Mouse (Mus musculus) NIH3T3 (cell line): ENCODE data around the gene Pcdh7.

Experiments used
- DNase-seq: peaks from one replicate; pipeline ENCODE4 v3.0.0-alpha.2; 2012; ENCODE audit warnings: low read depth

The Pcdh7 gene

DNA sequence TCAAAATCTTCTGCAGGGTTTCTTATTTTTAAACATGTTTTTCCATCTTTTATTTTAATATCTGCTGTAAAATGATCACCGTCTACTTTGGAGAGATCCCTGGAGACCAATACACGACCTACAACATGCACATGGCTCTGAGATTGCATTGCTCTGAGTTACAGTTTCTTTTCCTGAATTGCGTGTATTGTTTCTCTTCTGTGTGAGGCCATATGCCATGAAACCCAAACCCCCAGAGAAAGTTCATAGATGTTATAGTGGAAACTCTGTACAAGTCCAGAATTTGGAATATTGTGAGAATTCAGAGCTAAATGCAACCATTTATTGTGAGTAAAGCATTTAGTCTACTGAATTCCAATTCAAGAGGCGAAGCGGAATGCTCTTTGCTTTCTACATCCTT lies 203.4 kb downstream of the Pcdh7 start:
- DNase-seq, result no peak

DNA sequence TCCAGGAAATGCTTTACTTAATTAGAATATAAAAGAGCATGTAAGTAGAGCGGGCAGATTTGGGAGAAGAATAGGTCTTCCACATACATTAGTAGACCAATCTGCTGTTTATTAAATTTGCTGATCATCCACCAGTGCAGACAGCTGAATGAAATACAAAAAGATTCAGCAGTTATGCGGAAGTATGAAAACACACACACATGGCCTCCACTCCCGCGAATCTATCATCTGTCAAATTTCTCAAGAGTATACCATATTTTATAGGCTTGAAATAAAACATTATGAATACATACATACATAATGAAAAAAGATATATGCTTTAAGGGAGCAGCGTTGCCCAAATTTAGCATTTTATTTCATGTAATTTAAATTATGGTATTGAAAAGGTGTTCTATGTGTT lies 213.6 kb downstream of the Pcdh7 start:
- DNase-seq, result no peak

DNA sequence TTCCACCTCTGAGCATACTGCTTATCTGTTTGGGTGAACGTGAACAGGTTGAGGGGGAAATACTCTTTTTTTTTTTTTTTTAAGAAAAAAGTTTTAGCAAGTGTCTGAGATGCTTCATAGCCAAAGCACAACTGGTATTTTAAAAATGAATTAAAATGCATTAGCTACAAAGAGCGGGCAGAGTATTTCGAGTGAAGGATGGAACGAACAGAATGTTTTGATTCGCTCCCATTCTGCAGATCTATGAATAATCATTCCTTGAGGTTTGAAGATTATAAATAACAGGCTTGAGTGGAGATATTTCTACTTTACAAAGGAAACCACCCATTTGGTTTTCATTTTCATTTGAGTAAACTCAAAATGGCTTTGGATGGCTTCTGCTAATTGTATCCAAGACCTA lies 214.0 kb downstream of the Pcdh7 start:
- no peak for DNase-seq

DNA sequence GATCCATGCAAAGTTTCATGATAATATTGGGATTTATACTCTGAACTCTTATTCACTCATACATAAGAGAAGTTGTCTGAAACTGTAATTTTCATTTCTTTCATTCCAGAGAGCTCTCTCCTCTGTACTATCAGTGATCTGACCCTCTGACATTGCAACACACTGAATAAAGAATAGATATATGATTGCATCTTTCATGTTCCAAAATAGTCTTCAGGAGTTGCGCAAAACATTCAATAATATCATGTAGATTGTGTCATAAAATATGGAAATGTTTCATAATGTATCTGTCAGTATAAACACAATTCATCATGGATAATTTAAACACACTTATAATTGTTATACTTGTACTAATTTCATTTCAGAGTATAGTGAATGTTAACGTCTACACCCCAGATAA lies 216.9 kb downstream of the Pcdh7 start:
- DNase-seq, result no peak

DNA sequence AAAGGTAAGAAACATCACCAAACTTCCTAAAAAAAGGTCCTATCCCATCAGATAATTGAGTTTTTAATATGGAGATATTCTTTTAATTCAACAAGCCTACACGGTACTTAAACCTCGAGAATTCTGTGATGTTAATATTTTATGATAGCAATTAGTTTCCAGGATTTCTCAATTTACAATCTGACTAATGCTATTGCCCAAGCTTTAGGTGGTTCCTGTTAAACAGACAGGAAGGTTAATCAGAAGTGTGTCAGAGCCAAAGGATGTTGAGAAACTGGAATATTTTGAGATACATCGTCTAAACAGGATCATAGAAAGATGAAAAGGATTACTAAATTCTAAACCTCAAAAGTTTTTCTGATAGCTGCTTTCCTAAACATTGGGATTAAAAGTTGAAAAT lies 222.7 kb downstream of the Pcdh7 start:
- peak; percentile 38 for DNase-seq

DNA sequence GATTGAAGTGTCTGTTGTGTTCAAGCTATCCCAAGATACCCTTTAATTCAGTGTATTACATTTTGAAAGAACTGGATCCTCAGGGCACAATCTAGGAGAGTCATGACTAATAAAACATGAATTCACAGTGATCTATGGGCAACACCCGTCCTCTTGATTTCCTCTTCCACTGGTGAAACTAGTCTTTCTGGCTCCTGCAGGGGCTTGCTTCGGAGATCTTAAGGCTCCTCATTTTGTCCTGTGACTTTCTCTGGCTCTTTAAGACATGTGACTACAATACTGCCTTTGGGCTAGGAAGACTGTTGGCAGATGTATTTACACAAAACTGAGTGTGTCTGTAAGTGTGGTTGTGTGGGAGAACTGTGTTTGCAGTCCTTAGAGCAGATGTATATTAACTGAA lies 225.4 kb downstream of the Pcdh7 start:
- peak; percentile 23 for DNase-seq

DNA sequence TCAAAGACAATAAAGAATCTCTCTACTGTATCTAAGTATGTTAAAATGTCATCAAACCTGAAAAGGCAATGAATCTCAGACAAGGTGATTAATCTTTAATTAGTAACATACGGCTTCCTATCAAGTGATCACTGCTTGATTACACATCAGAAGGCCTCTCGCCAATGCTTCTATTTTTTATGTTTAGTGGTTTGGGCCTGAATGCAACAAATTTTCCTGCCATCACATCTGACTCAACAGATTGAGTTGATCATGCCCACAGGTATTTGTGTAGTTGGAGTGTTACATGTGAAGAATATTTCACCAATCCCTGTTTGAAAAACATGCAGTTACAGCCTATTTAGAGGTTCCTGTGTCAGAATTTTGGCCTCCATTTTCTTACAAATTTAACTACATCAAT lies 225.8 kb downstream of the Pcdh7 start:
- peak; percentile 51 for DNase-seq

DNA sequence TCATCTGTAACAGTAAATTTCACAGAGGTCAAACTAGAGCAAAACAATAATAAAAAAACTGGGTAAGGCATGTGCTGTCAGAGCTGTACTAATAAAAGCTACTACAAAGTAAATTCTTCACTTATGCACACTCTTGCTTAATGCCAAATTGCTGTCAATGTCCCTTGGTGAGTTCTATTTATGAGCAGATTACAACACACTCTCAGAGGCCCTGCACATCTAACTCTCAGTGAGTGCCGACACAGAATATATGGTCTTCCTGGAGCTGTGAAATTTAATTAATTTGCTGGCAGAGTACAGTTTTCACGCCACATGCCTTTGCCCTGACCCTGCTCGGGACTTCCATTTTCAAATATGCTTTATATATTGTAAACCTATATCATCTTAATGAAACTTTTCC lies 227.7 kb downstream of the Pcdh7 start:
- no peak for DNase-seq

DNA sequence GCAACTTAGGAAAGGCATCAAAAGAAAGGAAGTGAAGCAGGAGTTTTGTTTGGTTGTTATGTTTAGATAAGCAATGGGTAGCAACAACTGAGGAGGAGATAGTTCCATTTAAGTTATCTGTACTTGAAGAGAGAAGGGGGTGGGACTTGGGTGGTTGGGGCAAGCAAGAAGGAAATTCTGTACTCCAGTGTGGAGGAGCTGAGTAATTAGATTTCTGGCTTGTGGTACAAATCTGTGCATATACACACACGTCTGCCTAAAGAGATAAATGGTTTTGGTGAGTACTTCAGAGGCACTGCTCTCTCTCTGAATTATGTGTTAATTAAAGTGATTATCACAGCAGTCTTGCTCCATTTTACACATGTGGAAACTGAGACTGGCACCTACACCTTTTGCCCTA lies 241.6 kb downstream of the Pcdh7 start:
- no peak for DNase-seq

DNA sequence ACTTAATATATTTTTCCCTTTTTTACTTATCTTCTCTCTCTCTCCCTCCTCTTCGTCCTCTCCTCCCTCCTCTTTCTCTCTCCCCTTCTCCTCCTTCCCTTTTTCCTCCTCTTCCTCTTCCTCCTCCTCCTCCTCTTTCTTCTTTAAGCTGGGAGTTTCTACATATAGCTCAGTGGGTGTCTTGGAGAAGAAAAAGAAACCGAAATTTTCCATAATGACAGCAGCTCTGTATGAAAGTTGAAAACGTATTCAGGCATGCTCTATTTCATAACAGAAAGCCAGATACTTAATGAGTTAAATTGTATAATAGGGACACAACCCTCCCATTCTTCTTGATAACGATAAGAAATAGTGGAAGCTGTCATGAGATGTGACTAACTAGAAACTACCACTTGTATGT lies 246.0 kb downstream of the Pcdh7 start:
- DNase-seq, result no peak

DNA sequence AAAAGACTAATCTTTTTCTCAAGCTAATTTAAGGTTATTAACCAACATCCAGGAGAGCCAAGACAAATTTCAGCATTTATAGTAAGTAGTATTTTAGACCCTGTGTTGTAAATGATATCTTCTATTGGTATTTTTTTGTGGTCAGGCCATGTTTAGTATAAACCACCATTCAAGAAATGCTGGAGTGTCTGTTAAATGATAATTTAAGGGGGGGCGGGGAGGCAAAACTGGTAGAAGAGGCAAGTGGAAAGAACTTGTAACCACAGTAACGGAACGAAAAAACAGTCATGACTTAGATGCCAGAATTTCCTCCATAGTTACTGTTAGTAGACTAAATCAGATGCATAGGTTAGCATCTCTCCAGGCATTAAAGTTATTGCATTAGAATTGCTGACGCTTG lies 246.4 kb downstream of the Pcdh7 start:
- DNase-seq, result no peak

DNA sequence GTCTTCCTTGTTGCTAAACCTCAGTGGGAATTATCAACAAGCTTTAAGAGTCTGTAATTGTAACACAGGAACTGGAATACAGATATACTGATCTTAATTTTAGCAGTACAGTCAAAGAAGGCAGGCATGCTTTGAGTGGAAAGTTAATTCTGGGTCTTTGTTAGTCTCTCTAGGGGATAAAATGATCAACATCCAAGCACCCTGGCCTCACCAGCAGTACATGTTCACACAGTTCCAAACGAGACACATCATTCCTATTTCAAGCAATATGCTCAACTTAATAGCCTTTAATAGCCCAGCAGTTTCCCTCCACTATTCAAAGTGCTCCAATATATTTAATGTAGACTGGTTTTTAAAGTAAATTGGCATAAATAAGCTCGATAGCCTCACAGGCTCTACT lies 275.8 kb downstream of the Pcdh7 start:
- no peak for DNase-seq

DNA sequence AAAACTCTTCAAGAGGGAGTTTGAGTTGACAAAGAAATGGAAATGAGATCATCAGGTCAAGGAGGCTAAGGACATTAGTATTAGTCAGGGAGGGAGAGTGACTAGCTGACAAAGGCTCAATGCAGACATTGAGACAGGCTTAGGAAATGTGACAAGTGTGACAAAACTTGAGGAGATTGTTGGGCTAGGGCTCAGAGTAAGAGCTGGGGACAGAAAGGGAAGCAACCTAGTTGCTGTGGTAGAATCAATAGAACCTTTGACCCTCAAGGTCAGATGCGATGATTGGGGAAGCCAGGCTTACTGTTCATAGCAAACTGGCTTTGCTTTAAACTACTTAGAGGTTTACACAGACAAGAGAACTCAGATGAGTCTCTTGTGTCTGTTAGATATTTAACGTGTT lies 303.6 kb downstream of the Pcdh7 start:
- DNase-seq, result no peak

DNA sequence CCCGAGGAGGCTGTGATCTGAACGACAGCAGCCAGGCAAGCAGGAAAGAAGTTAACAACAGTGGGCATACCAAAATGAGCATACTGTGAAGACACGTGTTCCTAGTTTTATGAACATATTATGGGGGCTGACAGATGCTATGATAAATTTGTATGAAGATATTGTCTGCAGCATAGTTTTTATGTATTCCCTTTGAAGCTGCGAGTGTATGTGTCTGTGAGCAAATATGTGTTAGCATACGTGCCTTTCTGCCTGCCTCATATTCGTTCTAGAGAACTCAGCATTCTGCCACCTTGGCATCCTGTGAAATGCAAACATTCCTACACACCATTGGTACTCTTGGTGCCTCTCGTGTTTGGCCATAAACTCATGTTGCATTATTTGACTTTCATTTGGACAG lies 307.4 kb downstream of the Pcdh7 start:
- DNase-seq, result no peak

DNA sequence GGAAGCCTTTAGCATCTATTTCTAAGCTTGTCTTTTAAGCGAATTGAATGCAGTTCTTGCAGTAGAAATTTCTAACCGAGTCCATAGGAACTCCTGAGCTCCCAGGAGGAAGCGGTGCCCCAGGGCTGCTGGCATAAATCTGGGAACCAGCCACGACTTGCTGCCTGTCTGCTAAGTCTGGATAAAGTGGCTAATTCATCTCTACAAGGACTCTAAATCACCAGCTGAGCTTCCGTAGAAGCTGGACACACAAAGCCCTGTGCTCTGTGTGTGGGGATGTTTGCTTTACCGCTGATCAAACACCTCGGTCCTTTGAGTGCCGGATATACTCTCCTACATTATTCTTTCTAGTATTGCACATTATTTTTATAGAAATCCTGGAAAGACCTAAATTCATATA lies 308.0 kb downstream of the Pcdh7 start:
- no peak for DNase-seq

DNA sequence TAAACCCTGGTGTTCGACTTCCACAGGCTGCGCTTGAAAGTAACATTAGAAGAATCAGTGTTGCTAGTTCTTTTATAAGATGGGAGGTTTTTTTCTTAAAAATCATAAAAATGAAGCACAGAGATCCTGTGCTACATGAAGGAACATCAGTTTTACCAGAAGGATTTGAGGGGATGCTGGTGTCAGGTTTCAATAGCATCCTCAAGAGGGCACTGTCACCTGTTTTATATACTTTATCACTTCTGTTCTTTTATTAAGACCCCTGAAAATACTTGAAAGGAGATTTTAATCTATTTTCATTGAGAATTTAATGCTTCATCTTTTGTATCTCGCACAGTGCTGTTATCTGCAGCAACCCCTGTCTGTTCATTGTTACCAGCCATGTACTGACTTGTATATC lies 322.1 kb downstream of the Pcdh7 start:
- no peak for DNase-seq

DNA sequence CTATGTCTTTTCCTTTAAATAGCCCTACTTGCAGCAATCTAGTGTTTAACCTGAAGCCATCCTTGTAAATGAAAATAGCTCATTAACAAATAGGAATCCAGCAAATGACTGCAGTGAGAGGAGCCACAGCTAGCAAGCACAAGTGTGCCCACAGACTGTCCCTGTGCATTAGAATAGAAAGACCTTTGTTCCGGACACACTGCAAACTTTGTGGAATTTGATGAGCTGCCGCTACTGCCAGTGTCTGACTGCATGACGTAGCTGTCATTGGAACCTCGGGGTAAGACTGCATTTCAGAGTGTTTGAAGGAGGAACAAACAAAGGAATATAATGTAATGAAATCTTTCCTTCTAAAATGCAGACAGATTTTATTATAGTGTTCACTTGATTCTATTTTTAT lies 326.4 kb downstream of the Pcdh7 start:
- no peak for DNase-seq

DNA sequence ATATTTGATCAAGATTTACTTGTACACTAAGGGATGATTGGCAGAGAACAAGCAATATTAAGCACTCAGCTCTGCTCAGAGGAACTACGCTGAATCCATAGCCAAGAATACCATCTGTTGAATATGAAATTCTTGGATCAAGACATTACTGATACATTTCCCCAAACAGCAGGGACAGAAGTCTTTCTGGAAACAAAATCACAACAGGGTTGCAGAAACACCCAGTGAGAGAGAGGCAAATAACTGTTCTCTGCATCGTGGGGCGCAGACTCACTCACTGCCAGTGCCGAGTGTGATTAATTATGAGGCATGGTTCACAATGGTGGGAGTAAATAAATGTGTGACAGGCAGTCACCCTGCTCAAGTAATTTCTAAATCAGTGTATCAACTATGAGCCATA lies 363.3 kb downstream of the Pcdh7 start:
- DNase-seq, result no peak

DNA sequence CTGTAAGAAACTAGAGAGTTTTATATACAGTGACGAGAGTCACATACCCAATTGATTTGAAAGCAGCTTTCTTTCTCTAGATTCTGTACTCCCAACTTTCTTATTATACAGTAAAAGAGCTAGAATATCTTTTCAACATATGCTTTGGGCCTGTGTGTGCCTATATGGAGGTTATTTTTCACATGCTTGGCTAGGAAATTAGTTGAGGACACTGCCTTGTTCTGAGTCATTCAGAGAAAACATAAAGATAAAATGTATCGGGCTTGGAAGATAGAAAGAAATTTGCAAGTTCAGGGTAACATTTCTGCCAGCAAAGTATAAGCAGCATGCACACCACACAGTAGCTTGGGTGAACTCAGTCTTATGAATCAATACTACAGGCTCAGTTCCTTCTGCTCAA lies 364.5 kb downstream of the Pcdh7 start:
- DNase-seq, result no peak

DNA sequence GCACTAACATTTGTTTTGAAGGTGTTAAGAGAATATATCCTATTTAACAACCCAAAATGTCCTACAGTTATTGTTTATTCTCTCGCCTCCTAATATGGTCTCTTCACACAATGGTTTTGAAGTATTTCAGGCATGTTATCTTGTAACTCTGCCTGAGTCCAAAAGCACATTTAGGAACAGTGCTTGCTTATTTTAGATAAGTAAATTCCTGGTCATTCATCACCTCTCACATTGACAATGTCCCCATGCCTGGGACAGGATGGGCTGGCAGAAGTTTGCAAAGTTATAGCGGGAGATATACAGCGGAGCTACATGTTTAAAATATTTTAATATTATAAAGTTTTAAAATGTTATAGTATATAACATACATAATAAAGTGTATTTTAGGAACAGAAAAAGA lies 365.3 kb downstream of the Pcdh7 start:
- DNase-seq, result no peak

DNA sequence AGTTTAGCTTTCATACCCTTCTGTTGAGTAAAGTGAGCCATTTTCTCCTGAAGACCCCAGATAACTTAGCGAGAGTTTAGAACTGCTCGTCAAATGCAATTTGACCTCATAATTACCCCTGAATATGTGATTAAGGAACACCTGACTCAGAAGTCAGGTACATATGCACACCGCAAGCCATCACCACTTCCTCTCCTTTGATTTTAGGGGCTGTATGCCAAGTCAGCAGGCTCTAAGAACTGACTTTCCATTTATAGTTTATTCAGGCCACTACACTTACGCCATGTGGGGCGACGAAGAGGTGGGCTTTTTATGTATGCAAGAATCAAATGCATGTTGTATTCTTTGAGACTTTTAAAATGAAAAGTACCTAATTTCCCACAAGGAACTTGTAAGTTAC lies 366.2 kb downstream of the Pcdh7 start:
- DNase-seq, result no peak

DNA sequence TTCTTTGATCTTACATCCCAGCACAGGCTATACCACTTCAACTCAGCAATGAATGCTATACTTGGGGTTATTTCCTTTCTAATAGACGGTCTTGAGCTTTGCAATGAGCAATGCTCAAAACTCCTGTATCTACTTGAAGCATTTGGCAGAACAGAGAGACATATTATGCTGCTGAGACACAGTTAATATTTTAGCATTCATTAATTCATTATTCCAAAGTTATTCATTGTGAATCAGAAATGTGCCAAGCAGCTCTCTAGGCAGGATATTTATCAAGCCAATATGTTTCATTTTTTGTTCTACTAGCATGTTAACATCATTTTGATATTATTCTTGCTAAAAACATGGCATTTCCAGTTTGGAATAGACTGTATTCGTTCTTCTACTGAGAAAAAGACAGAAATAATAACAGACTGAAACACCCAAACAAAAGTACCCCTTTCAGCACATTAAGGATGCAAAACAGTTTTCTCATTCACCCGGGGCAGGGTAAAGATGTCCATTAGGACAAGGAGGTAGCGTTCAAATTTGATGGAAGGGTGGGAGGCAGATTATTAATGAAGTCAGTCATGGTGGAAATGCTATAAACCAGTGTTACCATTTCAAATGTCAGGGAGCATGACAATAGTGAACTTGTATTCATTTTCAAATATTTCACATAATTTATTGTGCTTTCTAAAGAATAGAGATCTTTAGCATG lies 391.0 kb downstream of the Pcdh7 start:
- no peak for DNase-seq

DNA sequence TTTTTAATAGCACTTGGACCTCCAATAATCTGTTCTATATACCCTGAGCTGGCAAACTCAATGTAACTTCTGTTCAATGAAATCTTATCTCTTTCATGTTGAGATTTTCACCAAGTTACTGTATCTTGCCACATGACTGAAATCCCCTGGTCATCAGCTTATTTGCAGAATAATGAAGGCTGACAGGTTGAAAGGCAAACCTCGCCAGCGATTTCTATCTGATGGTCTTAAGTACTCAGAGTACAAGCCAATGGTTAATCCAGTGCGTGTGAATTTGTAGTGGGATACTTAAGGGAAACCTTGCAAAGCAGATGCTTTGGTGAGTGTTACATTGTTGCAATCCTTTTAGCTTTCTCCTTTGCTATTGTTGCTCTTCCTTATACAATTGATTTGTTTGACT lies 398.3 kb downstream of the Pcdh7 start:
- no peak for DNase-seq

DNA sequence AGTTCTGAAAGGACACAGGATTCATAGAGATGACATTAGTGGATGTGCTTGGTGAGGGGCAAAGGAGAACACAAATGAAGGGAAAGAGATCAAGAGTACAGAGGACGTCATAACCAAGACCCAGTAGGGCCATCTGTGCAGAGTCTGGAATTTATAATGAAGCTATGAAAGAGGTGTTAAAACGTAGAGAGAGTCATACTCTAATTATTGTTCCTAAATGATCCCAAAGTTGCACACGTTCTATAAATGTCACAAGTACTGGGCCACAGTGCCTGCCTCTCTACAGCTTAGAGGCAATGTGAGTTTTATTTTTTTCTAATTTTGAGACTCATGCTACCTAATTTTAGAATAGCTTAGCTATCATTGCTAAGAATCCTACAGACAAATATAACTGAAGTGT lies 400.1 kb downstream of the Pcdh7 start:
- DNase-seq, result no peak
